Mouse (Mus musculus) C2C12 (cell line): ENCODE data around the gene Figla.
"Not testable (repeated sequence)": the region's sequence is repeated elsewhere in the genome, so short reads cannot be mapped to it uniquely, and the experiment has no call there.

ENCODE experiments used
- CEBPB ChIP-seq: IDR thresholded peaks from one replicate; pipeline ENCODE4 v1.6.1; 2011; ENCODE audit warnings: low read depth, mild to moderate bottlenecking, control low read depth, moderate library complexity
- CTCF ChIP-seq: IDR thresholded peaks from one replicate; pipeline ENCODE4 v1.5.1; 2011; ENCODE audit not compliant: control insufficient read depth, insufficient read depth, insufficient read length
- MYOD1 ChIP-seq: IDR thresholded peaks from one replicate; pipeline ENCODE4 v1.6.1; 2011; ENCODE audit warnings: low read depth; ENCODE audit not compliant: control insufficient read depth, insufficient read length
- MYOG ChIP-seq: IDR thresholded peaks from one replicate; pipeline ENCODE4 v1.6.1; 2011; ENCODE audit not compliant: control insufficient read depth, insufficient read length; ENCODE audit errors: extremely low read depth

- TF ChIP-seq CTCF, MYOG, MYOD1, CEBPB: not testable (repeated sequence)
Observed at GRCm38 (mm10) chr6:86014812-86015211, 1.2 kb upstream of the Figla start.
